ENCODE assay signal across 9 mouse cellular contexts in genomic region chr19:56588205-56588626, GRCm38 (mm10). TPM values are rescaled to one million over a fixed set of nuclear protein-coding genes. Genes with fewer than 3 reads are reported as not detected.
A peak's percentile ranks its signal among the peaks of the same experiment; 100 is the strongest.
DNase-seq lines count a peak whose midpoint lies in the region; ATAC-seq and TF ChIP-seq lines count a peak whose summit lies in the region.
"Had no signal": no experiment of that assay in that cellular context is flagged by ENCODE, and none has a peak within 500 bp of the region (broad histone marks: within the 10 kb centered on the region; RNA-seq: fewer than 3 reads in every experiment).

No protein-coding gene starts in this region.

- no peaks in the 10 kb centered on the region for H3K79me3 ChIP-seq in C2C12 (ENCODE audit: low read depth)

- H3K4me1 ChIP-seq in lung, embryonic 14.5 days (ENCODE audit: insufficient read depth): no peaks in the 10 kb centered on the region; the same call in 1 of the 2 replicates
- peaks cover 3% of the 10 kb centered on the region; the same call in 1 of the 2 replicates for H3K4me1 ChIP-seq in neural tube, embryonic 15.5 days
- H3K4me1 ChIP-seq: stomach, embryonic 15.5 days had no signal

- WGBS in lung, embryonic 14.5 days: 69% methylated on average over 6 of the region's 6 CpGs
- WGBS in neural tube, embryonic 15.5 days: 77% methylated on average over 6 of the region's 6 CpGs

- TF ChIP-seq CTCF in C2C12 (IDR thresholded peaks at IDR 0.05; ENCODE audit: control insufficient read depth, insufficient read depth, insufficient read length): no peak
- no peak for TF ChIP-seq CTCF in lung, embryonic 14.5 days (IDR thresholded peaks at IDR 0.05; ENCODE audit: low read depth)

- no peak overlapping the region for H3K4me3 ChIP-seq in C2C12 (ENCODE audit: insufficient read depth, poor library complexity, severe bottlenecking)
- H3K4me3 ChIP-seq in lung, embryonic 14.5 days (ENCODE audit: low read depth, low read length): no peak overlapping the region
- H3K4me3 ChIP-seq in neural tube, embryonic 15.5 days (replicated peaks): no peak overlapping the region
- H3K4me3 ChIP-seq: stomach, embryonic 15.5 days had no signal

- H3K4me2 ChIP-seq in lung, embryonic 14.5 days: no peak overlapping the region
- no peak overlapping the region for H3K4me2 ChIP-seq in neural tube, embryonic 15.5 days
- H3K4me2 ChIP-seq: stomach, embryonic 15.5 days had no signal

- intact Hi-C loops in heart, postnatal 36 days (cut with DNase I): no loop called here

- peaks cover 55% of the 10 kb centered on the region for H3K36me3 ChIP-seq in C2C12 (ENCODE audit: control insufficient read depth, insufficient read depth)
- peaks cover 58% of the 10 kb centered on the region for H3K36me3 ChIP-seq in lung, embryonic 14.5 days (ENCODE audit: insufficient read depth)
- H3K36me3 ChIP-seq in neural tube, embryonic 15.5 days: peaks cover 46% of the 10 kb centered on the region

- DNase-seq in adrenal gland, adult 18-20 months (ENCODE audit: low spot score in 2 of 2): peak; percentile 29 to 36
- peak; percentile 58 to 67 for DNase-seq in heart, postnatal 36 days
- DNase-seq in lung, embryonic 14.5 days: peak; percentile 37
- DNase-seq in urinary bladder, postnatal 25 days (ENCODE audit: low spot score): peak; percentile 45
- DNase-seq in spleen, postnatal 4 days (ENCODE audit: low spot score in 2 of 2): no peak

- peak overlapping the region; percentile 57 for H3ac ChIP-seq in C2C12 (ENCODE audit: control insufficient read depth, insufficient read length, low read depth)

- ATAC-seq in frontal cortex, adult (ENCODE audit: low TSS enrichment): peak; percentile 96
- no peak for ATAC-seq in lung, embryonic 14.5 days (ENCODE audit: insufficient read depth)
- ATAC-seq in neural tube, embryonic 15.5 days (ENCODE audit: low FRiP score): no peak

- H3K9me3 ChIP-seq in lung, embryonic 14.5 days (ENCODE audit: low read depth, low read length): no peaks in the 10 kb centered on the region
- H3K9me3 ChIP-seq in neural tube, embryonic 15.5 days (replicated peaks): no peaks in the 10 kb centered on the region
- H3K9me3 ChIP-seq: stomach, embryonic 15.5 days had no signal

- H3K9ac ChIP-seq in lung, embryonic 14.5 days: no peak overlapping the region
- no peak overlapping the region for H3K9ac ChIP-seq in neural tube, embryonic 15.5 days (replicated peaks)
- H3K9ac ChIP-seq: stomach, embryonic 15.5 days had no signal

- H3K27me3 ChIP-seq in C2C12 (ENCODE audit: control insufficient read depth, insufficient read depth, insufficient read length): no peaks in the 10 kb centered on the region
- H3K27me3 ChIP-seq in lung, embryonic 14.5 days (ENCODE audit: insufficient read depth, low read length): no peaks in the 10 kb centered on the region
- no peaks in the 10 kb centered on the region for H3K27me3 ChIP-seq in neural tube, embryonic 15.5 days (replicated peaks)
- H3K27me3 ChIP-seq: stomach, embryonic 15.5 days had no signal

- 0 out of 2 replicates have a peak overlapping the region, but pooled peaks have one; percentile 34 for H3K27ac ChIP-seq in lung, embryonic 14.5 days (ENCODE audit: low read depth)
- no peak overlapping the region for H3K27ac ChIP-seq in neural tube, embryonic 15.5 days (replicated peaks)
- H3K27ac ChIP-seq: stomach, embryonic 15.5 days had no signal

- H3K79me2 ChIP-seq in C2C12 (ENCODE audit: control insufficient read depth, insufficient read depth): peaks cover 5% of the 10 kb centered on the region

TF ChIP-seq in C2C12, 6 proteins besides CTCF, POLR2A, EP300 and RAD21:
- TF ChIP-seq MYOD1 (IDR thresholded peaks at IDR 0.05; ENCODE audit: control insufficient read depth, insufficient read length, low read depth): peak; percentile 40
- peak; percentile 50 for TF ChIP-seq CEBPB (IDR thresholded peaks at IDR 0.05; ENCODE audit: low read depth)
- TF ChIP-seq USF1 (IDR thresholded peaks at IDR 0.05; ENCODE audit: low read depth): no peak

RNA-seq across cellular contexts. Expression of gene Nhlrc2, which starts 40.2 kb away (rescaled TPM):
- 6.8 TPM for polyA plus RNA-seq in C2C12 (2012; fragmentation: generic; extraction: Trizol)
- 10 to 100 TPM; 18.6 to 19.2 TPM for total RNA-seq in adrenal gland, adult 18-20 months (2021)
- 10 to 100 TPM; 25.1 to 25.4 TPM for total RNA-seq in heart, postnatal 36 days (2021)
- polyA plus RNA-seq in lung, embryonic 14.5 days (2014; fragmentation: Nextera tagmentation; extraction: Ambion mirVana): 21.1 and 21.4 TPM in 2 replicates
- 6.5 and 8.6 TPM in 2 replicates for polyA plus RNA-seq in neural tube, embryonic 15.5 days (2015; fragmentation: Nextera tagmentation; extraction: Ambion mirVana)

RNA-seq across cellular contexts. Expression of gene Dclre1a, which starts 40.2 kb away (rescaled TPM):
- polyA plus RNA-seq in C2C12 (2012; fragmentation: generic; extraction: Trizol): 4.9 TPM
- 1 to 10 TPM; 6.6 to 8.0 TPM for total RNA-seq in adrenal gland, adult 18-20 months (2021)
- total RNA-seq in heart, postnatal 36 days (2021): 10 to 100 TPM in 1 of 2 experiments, 1 to 10 TPM in 1; 8.5 to 10.7 TPM
- 17.7 and 20.2 TPM in 2 replicates for polyA plus RNA-seq in lung, embryonic 14.5 days (2014; fragmentation: Nextera tagmentation; extraction: Ambion mirVana)
- polyA plus RNA-seq in neural tube, embryonic 15.5 days (2015; fragmentation: Nextera tagmentation; extraction: Ambion mirVana): 10.9 and 13.2 TPM in 2 replicates

Comparison
In these comparisons a context has a peak if more than half of its experiments do, and no peak if none do; other contexts are left out.
1. DNase-seq: peak in adrenal gland, adult 18-20 months (2 of 2), heart, postnatal 36 days (2 of 2), lung, embryonic 14.5 days (single experiment) and urinary bladder, postnatal 25 days (single experiment); none in spleen, postnatal 4 days (0 of 2).